Mouse (Mus musculus) G1E (cell line): Measurements from ENCODE around the gene Simc1.

Source experiments
- CTCF ChIP-seq: IDR thresholded peaks from 2 replicates; pipeline ENCODE4 v1.5.1; 2012; ENCODE audit warnings: low read depth, low read length, inconsistent platforms, mixed read lengths
- GATA1 ChIP-seq: IDR thresholded peaks from 2 replicates; pipeline ENCODE4 v1.6.1; 2012; ENCODE audit warnings: borderline replicate concordance, low read length, inconsistent platforms, mixed read lengths
- TAL1 ChIP-seq: conservative IDR thresholded peaks from 2 replicates; pipeline ENCODE4 v1.6.1; 2012; ENCODE audit warnings: low read depth, low read length, inconsistent platforms, mixed read lengths

DNA sequence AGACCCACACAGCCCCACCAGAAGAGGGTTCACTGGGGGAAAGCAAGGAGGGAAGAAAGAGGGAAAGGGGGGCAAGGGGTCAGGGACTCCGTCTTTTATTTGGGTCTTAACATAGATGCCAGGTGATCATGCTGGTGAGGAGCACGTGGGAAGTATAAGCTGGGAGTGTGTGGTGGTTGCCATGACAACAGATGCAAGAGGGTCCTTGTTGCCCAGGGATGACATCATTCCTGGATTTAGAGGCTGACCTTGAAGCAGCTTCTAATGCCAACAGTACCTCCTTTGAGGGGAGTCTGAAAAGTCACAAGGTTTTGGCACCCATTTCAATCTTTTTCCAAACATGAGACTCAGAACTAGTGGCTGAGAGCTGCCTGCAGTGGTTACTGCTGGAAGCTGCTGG is 68.1 kb downstream of the Simc1 start:
- TF ChIP-seq GATA1 (no peak), TAL1 (no peak), CTCF (no peak)
